Mouse (Mus musculus): Measurements from ENCODE around the gene 7530416G11Rik.

Gene 7530416G11Rik

GRCm38 (mm10) chr15:85479365-85479764, 23.7 kb downstream of the 7530416G11Rik start:
- peak; percentile 86 for DNase-seq

GRCm38 (mm10) chr15:85477584-85477983, 25.4 kb downstream of the 7530416G11Rik start:
- peak; percentile 94 for DNase-seq

- peak; percentile 62 for DNase-seq
Observed at GRCm38 (mm10) chr15:85474697-85475096, 28.3 kb downstream of the 7530416G11Rik start.

GRCm38 (mm10) chr15:85469401-85469800, 33.6 kb downstream of the 7530416G11Rik start:
- DNase-seq: peak; percentile 55

GRCm38 (mm10) chr15:85466456-85467067, 36.5 kb downstream of the 7530416G11Rik start:
- peak; percentile 80 for DNase-seq

- DNase-seq: peak; percentile 71
Observed at GRCm38 (mm10) chr15:85464823-85465565, 38.0 kb downstream of the 7530416G11Rik start.

- peak; percentile 36 for DNase-seq
Observed at GRCm38 (mm10) chr15:85464190-85464589, 38.8 kb downstream of the 7530416G11Rik start.

- peak; percentile 68 for DNase-seq
Observed at GRCm38 (mm10) chr15:85463027-85463790, 39.8 kb downstream of the 7530416G11Rik start.

- DNase-seq: peak; percentile 91
Observed at GRCm38 (mm10) chr15:85462138-85462537, 40.9 kb downstream of the 7530416G11Rik start.

- peak; percentile 91 for DNase-seq
Observed at GRCm38 (mm10) chr15:85461541-85461940, 41.5 kb downstream of the 7530416G11Rik start.

- DNase-seq: no peak
Observed at GRCm38 (mm10) chr15:85458631-85459082, 44.4 kb downstream of the 7530416G11Rik start.

GRCm38 (mm10) chr15:85457838-85458237, 45.2 kb downstream of the 7530416G11Rik start:
- peak; percentile 91 for DNase-seq

- no peak for DNase-seq
Observed at GRCm38 (mm10) chr15:85456891-85457290, 46.1 kb downstream of the 7530416G11Rik start.

GRCm38 (mm10) chr15:85446652-85447051, 56.4 kb downstream of the 7530416G11Rik start:
- peak; percentile 75 for DNase-seq

All from heart, adult 11 months (tissue).